Mouse (Mus musculus) liver, embryonic 14.5 days (tissue): Measurements from ENCODE around the gene Idnk.

ENCODE experiments used
- CTCF ChIP-seq: IDR thresholded peaks from 2 replicates; pipeline ENCODE4 v1.5.1; 2016; ENCODE audit warnings: antibody characterized with exemption, low read depth, control low read depth
- EP300 ChIP-seq: IDR thresholded peaks from 2 replicates; pipeline ENCODE4 v1.6.1; 2016; ENCODE audit warnings: antibody characterized with exemption, low read depth

- no peak for TF ChIP-seq CTCF
- TF ChIP-seq EP300 = no peak
Measured at GRCm38 (mm10) chr13:58184111-58184510, 26.7 kb downstream of the Idnk start.
